Mouse (Mus musculus) CH12.LX (cell line): ENCODE measurements around the gene Arsb.

Source experiments
- HCFC1 ChIP-seq: IDR thresholded peaks from 2 replicates; pipeline ENCODE4 v1.6.1; 2012; ENCODE audit warnings: low read depth, mild to moderate bottlenecking, inconsistent platforms, low read length, improper control_type of control experiment
- MYC ChIP-seq: IDR thresholded peaks from 2 replicates; pipeline ENCODE4 v1.6.1; 2011; ENCODE audit warnings: low read depth, mild to moderate bottlenecking, improper control_type of control experiment, low read length

DNA sequence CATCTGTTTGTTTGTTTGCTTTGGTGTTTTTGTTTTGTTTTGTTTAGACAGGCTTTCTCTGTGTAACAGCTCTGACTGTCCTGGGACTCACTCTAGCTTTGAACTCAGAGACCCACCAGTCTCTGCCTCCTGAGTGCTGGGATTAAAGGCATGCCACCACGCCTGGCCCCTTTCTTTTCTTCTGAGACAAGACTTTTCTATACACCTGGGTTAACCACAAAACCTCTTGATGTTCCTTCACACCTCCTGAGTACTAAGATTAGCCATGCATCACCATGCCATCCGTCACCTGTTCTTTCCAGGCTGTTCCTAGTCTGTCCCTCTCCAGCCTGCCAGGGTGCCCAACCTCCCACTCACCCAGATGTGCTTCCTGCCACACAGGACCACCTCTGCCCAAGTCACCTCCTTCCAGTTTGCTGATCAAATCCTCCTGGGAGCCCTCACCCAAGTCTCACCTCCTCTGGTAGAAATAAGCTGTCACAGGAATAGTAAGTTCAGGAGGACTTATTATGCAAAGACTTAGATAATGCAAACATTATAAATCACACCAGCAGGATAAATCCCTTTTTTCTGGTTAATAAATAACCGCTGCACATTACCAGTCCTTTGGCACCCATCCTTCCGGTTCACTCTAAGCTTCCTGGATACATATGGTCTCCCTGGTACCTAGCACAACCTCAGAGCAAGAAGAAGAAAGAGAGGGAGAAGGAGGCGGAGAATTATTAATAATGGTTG is 150.6 kb downstream of the Arsb start:
- no peak for TF ChIP-seq HCFC1
- TF ChIP-seq MYC: no peak
